Mouse (Mus musculus): ENCODE results near the gene Mpo. TPM values are rescaled to one million over a fixed set of nuclear protein-coding genes. Genes with fewer than 3 reads are reported as not detected.

Mpo gene
- total and polyA plus RNA-seq, 3 experiments: 0.13 TPM; not detected in 2

- no peaks in the 10 kb centered on the region for H3K27me3 ChIP-seq (ENCODE audit: control insufficient read depth in 1 of 2, insufficient read depth in 2 of 2, low read length in 2 of 2)
- no peak overlapping the region for H3K9ac ChIP-seq (ENCODE audit: control insufficient read depth, low read depth, low read length, poor library complexity, severe bottlenecking)
- H3K36me3 ChIP-seq (ENCODE audit: control insufficient read depth in 1 of 2, insufficient read depth in 2 of 2, low read length in 2 of 2): no peaks in the 10 kb centered on the region; a peak in 1 of 4 replicates
- no peaks in the 10 kb centered on the region; a peak in 1 of 4 replicates for H3K4me1 ChIP-seq (ENCODE audit: control insufficient read depth in 1 of 2, insufficient read depth in 2 of 2, low read length in 2 of 2)
- H3K79me2 ChIP-seq (ENCODE audit: control insufficient read depth, insufficient read depth, low read length, poor library complexity): peaks cover 9% of the 10 kb centered on the region
- H3K9me3 ChIP-seq (replicated peaks; ENCODE audit: insufficient read depth, low read length): no peaks in the 10 kb centered on the region
- peak; percentile 61 for DNase-seq (ENCODE audit: low read depth, low spot score)
- no peak overlapping the region for H3K27ac ChIP-seq (ENCODE audit: control insufficient read depth, low read depth, low read length)
- no peak overlapping the region for H3K4me3 ChIP-seq (ENCODE audit: control insufficient read depth in 1 of 2, insufficient read depth in 1 of 2, low read depth in 2 of 2, low read length in 2 of 2)
- TF ChIP-seq RAD21 (IDR thresholded peaks at IDR 0.05; ENCODE audit: low read depth, low read length) (no peak), MAX (IDR thresholded peaks at IDR 0.05; ENCODE audit: low read length) (no peak), GABPA (IDR thresholded peaks at IDR 0.05; ENCODE audit: low read depth, low read length) (no peak), POLR2AphosphoS5 (IDR thresholded peaks at IDR 0.05; ENCODE audit: borderline replicate concordance, low read depth, low read length) (peak; percentile 91; the same call in 1 of the 2 replicates)
Measured at GRCm38 (mm10) chr11:87761806-87762701, 31.3 kb upstream of the Mpo start.

GRCm38 (mm10) chr11:87762702-87763385, 30.5 kb upstream of the Mpo start:
- Histone ChIP-seq H3K9ac (ENCODE audit: control insufficient read depth, low read depth, low read length, poor library complexity, severe bottlenecking) (no peak overlapping the region), H3K27ac (ENCODE audit: control insufficient read depth, low read depth, low read length) (no peak overlapping the region), H3K79me2 (ENCODE audit: control insufficient read depth, insufficient read depth, low read length, poor library complexity) (peaks cover 3% of the 10 kb centered on the region), H3K4me3 (ENCODE audit: control insufficient read depth in 1 of 2, insufficient read depth in 1 of 2, low read depth in 2 of 2, low read length in 2 of 2) (no peak overlapping the region), H3K9me3 (replicated peaks; ENCODE audit: insufficient read depth, low read length) (no peaks in the 10 kb centered on the region), H3K4me1 (ENCODE audit: control insufficient read depth in 1 of 2, insufficient read depth in 2 of 2, low read length in 2 of 2) (no peaks in the 10 kb centered on the region; a peak in 1 of 4 replicates), H3K27me3 (ENCODE audit: control insufficient read depth in 1 of 2, insufficient read depth in 2 of 2, low read length in 2 of 2) (no peaks in the 10 kb centered on the region), H3K36me3 (ENCODE audit: control insufficient read depth in 1 of 2, insufficient read depth in 2 of 2, low read length in 2 of 2) (no peaks in the 10 kb centered on the region)
- TF ChIP-seq KAT2A (conservative IDR thresholded peaks at IDR 0.05; ENCODE audit: low read depth, low read length) (no peak), ZNF384 (IDR thresholded peaks at IDR 0.05; ENCODE audit: low read depth, low read length) (no peak), NRF1 (IDR thresholded peaks at IDR 0.05; ENCODE audit: insufficient read depth, low read depth, low read length, poor library complexity, severe bottlenecking) (no peak), ZMIZ1 (IDR thresholded peaks at IDR 0.05; ENCODE audit: low read depth, low read length) (no peak), CTCF (IDR thresholded peaks at IDR 0.05 in 2 of 3, conservative IDR thresholded peaks at IDR 0.05 in 1 of 3; ENCODE audit: control insufficient read depth in 1 of 3, insufficient read depth in 1 of 3, low read depth in 2 of 3, low read length in 3 of 3, poor library complexity in 1 of 3, severe bottlenecking in 1 of 3) (no peak), JUND (IDR thresholded peaks at IDR 0.05; ENCODE audit: low read depth, low read length) (no peak), RAD21 (IDR thresholded peaks at IDR 0.05; ENCODE audit: low read depth, low read length) (no peak), CHD2 (IDR thresholded peaks at IDR 0.05; ENCODE audit: low read length) (no peak), TBP (IDR thresholded peaks at IDR 0.05; ENCODE audit: low read depth, low read length) (no peak), MXI1 (IDR thresholded peaks at IDR 0.05; ENCODE audit: low read depth, low read length) (no peak), SMC3 (IDR thresholded peaks at IDR 0.05; ENCODE audit: low read depth, low read length) (no peak), ELF1 (IDR thresholded peaks at IDR 0.05; ENCODE audit: low read depth, low read length) (no peak), USF1 (IDR thresholded peaks at IDR 0.05; ENCODE audit: low read depth, low read length) (no peak), HCFC1 (IDR thresholded peaks at IDR 0.05; ENCODE audit: low read depth, low read length) (no peak), USF2 (IDR thresholded peaks at IDR 0.05; ENCODE audit: borderline replicate concordance in 1 of 2, insufficient read depth in 1 of 2, low read depth in 1 of 2, low read length in 2 of 2) (no peak), POLR2A (IDR thresholded peaks at IDR 0.05; ENCODE audit: control insufficient read depth in 1 of 2, insufficient read depth in 1 of 2, low read depth in 1 of 2, low read length in 2 of 2, poor library complexity in 1 of 2) (no peak)
- peak; percentile 42 for DNase-seq (ENCODE audit: low read depth, low spot score)

Data from MEL (cell line).